ENCODE assay signal across 8 mouse cellular contexts in the genomic region with DNA sequence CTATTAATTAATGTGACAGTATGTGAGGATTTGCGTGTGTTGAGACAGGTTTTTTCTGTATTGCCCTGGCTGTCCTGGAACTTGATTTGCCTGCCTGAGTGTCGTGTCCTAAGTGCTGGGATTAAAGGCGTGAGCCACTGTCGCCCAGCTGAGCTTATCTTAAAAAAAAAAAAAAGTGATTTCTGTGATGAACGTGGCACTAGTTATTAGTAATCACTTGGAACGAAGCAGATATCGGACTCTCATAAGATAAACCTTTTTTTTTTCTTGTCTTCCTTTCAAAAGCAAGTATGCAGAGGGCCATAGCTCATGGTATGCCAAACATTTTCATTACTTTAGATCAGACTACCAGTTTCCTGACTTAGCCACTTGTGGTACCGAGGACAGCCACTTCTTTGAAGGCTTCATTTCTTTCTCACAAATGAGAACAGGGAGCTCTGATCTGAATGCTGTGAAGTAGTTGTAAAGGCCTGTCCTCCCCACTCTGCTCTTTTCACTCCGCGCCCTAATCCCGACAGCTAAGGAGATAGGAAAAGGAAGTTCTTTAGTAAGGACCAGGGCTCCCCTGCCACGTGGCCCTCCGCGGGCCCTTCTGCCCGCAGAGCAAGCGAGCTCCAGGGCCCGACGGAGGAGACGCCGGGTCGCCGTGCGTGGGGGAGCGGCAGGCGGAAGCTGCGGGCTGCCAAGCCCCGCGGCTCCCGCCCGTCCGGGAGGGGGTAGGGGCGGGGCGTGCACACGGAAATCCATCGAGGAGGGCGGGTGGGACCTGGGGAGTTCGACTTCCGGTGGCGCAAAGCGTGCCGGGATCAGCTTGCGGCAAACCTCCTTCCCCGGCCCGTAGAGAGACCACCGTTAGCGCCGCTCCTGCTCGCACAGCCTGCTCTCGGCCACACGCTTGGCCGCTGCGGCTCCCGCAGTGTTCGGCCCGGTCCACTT. TPM values are rescaled to one million over a fixed set of nuclear protein-coding genes. Genes with fewer than 3 reads are reported as not detected.
DNase-seq lines count a peak whose midpoint lies in the region; ATAC-seq and TF ChIP-seq lines count a peak whose summit lies in the region.

Dr1 (plus strand) TSS at position 771 of the 936 bp plus-strand sequence.

- H3K9ac ChIP-seq in ES-Bruce4 (ENCODE audit: low read depth, poor library complexity, severe bottlenecking), result peak within 1 kb of the TSS; percentile 91
- H3K9ac ChIP-seq in forebrain, embryonic 12.5 days, result peak within 1 kb of the TSS; percentile 97
- peak within 1 kb of the TSS; percentile 97 for H3K9ac ChIP-seq in heart, postnatal 0 days (replicated peaks; ENCODE audit: low read depth, low read length)

- no peaks in the 10 kb centered on the region for H3K27me3 ChIP-seq in ES-Bruce4 (ENCODE audit: control insufficient read depth, insufficient read depth, low read length, poor library complexity, severe bottlenecking)
- no peaks in the 10 kb centered on the region for H3K27me3 ChIP-seq in forebrain, embryonic 12.5 days
- no peaks in the 10 kb centered on the region for H3K27me3 ChIP-seq in heart, postnatal 0 days (ENCODE audit: control insufficient read depth, insufficient read depth, low read length)
- no peaks in the 10 kb centered on the region for H3K27me3 ChIP-seq in thymus, adult 2 months (ENCODE audit: control insufficient read depth, insufficient read depth, low read length)

- peak; percentile 99 for ATAC-seq in forebrain, embryonic 12.5 days (ENCODE audit: low FRiP score)
- peak; percentile 98 for ATAC-seq in heart, postnatal 0 days (ENCODE audit: insufficient read depth, low read depth)
- ATAC-seq in neutrophil, adult 5-6 weeks (ENCODE audit: extremely low read depth, insufficient number of reproducible peaks, low FRiP score, poor library complexity, severe bottlenecking), result peak; percentile 88

- H3K4me1 ChIP-seq in ES-Bruce4 (ENCODE audit: control insufficient read depth, insufficient read depth, low read length), result peaks cover 2% of the 10 kb centered on the region
- H3K4me1 ChIP-seq in forebrain, embryonic 12.5 days, result peaks cover 26% of the 10 kb centered on the region
- peaks cover 18% of the 10 kb centered on the region for H3K4me1 ChIP-seq in heart, postnatal 0 days (ENCODE audit: control insufficient read depth, insufficient read depth)
- peaks cover 5% of the 10 kb centered on the region for H3K4me1 ChIP-seq in thymus, adult 2 months (replicated peaks; ENCODE audit: control insufficient read depth, insufficient read depth, low read length)

- peaks cover 13% of the 10 kb centered on the region for H3K36me3 ChIP-seq in ES-Bruce4 (ENCODE audit: control insufficient read depth, insufficient read depth, low read length, poor library complexity, severe bottlenecking)
- no peaks in the 10 kb centered on the region for H3K36me3 ChIP-seq in forebrain, embryonic 12.5 days (replicated peaks)
- H3K36me3 ChIP-seq in heart, postnatal 0 days (replicated peaks; ENCODE audit: control insufficient read depth, insufficient read depth, low read length), result 0 out of 2 replicates have a peak, but pooled peaks cover 5% of the 10 kb centered on the region
- 0 out of 2 replicates have a peak, but pooled peaks cover 4% of the 10 kb centered on the region for H3K36me3 ChIP-seq in thymus, adult 2 months (ENCODE audit: control insufficient read depth, insufficient read depth, low read length)

- no peak for TF ChIP-seq EP300 in ES-Bruce4 (IDR thresholded peaks at IDR 0.05; ENCODE audit: insufficient read depth, low read depth, low read length)
- 0 out of 2 replicates have a peak, but pooled peaks have one; percentile 34 for TF ChIP-seq EP300 in heart, postnatal 0 days (IDR thresholded peaks at IDR 0.05; ENCODE audit: low read depth)

- no peaks in the 10 kb centered on the region; the same call in 1 of the 2 replicates for H3K9me3 ChIP-seq in ES-Bruce4 (replicated peaks; ENCODE audit: control insufficient read depth, insufficient read depth, low read length, poor library complexity, severe bottlenecking)
- no peaks in the 10 kb centered on the region for H3K9me3 ChIP-seq in forebrain, embryonic 12.5 days
- no peaks in the 10 kb centered on the region for H3K9me3 ChIP-seq in heart, postnatal 0 days (replicated peaks; ENCODE audit: control insufficient read depth, low read length)

- no peak for TF ChIP-seq CTCF in ES-Bruce4 (IDR thresholded peaks at IDR 0.05; ENCODE audit: low read depth, low read length)
- TF ChIP-seq CTCF in heart, postnatal 0 days (IDR thresholded peaks at IDR 0.05; ENCODE audit: low read depth), result no peak
- TF ChIP-seq CTCF in thymus, adult 2 months (IDR thresholded peaks at IDR 0.05; ENCODE audit: borderline replicate concordance, control insufficient read depth, extremely low read depth, insufficient read depth, low read length, poor library complexity), result 0 out of 2 replicates have a peak, but pooled peaks have one; percentile 42

- peak within 1 kb of the TSS; percentile 71 for H3K27ac ChIP-seq in ES-Bruce4 (ENCODE audit: insufficient read depth, low read length)
- peak within 1 kb of the TSS; percentile 93 for H3K27ac ChIP-seq in forebrain, embryonic 12.5 days
- H3K27ac ChIP-seq in heart, postnatal 0 days (ENCODE audit: low read depth), result peak within 1 kb of the TSS; percentile 95
- peak within 1 kb of the TSS; percentile 64 for H3K27ac ChIP-seq in thymus, adult 2 months (ENCODE audit: control insufficient read depth, insufficient read depth, low read length)

- H3K4me2 ChIP-seq in forebrain, embryonic 12.5 days, result peak within 1 kb of the TSS; percentile 91
- peak within 1 kb of the TSS; percentile 95 for H3K4me2 ChIP-seq in heart, postnatal 0 days (ENCODE audit: low read depth, low read length)

- peak; percentile 83 for TF ChIP-seq POLR2A in ES-Bruce4 (IDR thresholded peaks at IDR 0.05; ENCODE audit: insufficient read depth, low read length)
- TF ChIP-seq POLR2A in thymus, adult 2 months (IDR thresholded peaks at IDR 0.05; ENCODE audit: control insufficient read depth, extremely low read depth, insufficient read depth, low read length, poor library complexity), result peak; percentile 81

- peak; percentile 84 for DNase-seq in c-Kit-positive CD71-positive TER-119-positive erythroid progenitor cells, embryonic 14.5 days (ENCODE audit: low spot score)
- peak; percentile 95 for DNase-seq in heart, postnatal 0 days (ENCODE audit: low spot score)
- peak; percentile 90 to 94 for DNase-seq in kidney, postnatal 4 days
- DNase-seq in lung, adult 18-20 months, result peak; percentile 87 to 90
- peak; percentile 88 for DNase-seq in thymus, adult 2 months

- peak within 1 kb of the TSS; percentile 85 for H3K4me3 ChIP-seq in ES-Bruce4 (ENCODE audit: low read depth, low read length)
- peak within 1 kb of the TSS; percentile 92 for H3K4me3 ChIP-seq in forebrain, embryonic 12.5 days (replicated peaks)
- peak within 1 kb of the TSS; percentile 99 for H3K4me3 ChIP-seq in heart, postnatal 0 days (ENCODE audit: low read depth, low read length)
- peak within 1 kb of the TSS; percentile 72 for H3K4me3 ChIP-seq in thymus, adult 2 months (ENCODE audit: control insufficient read depth, insufficient read depth, low read length)

- WGBS in forebrain, embryonic 12.5 days, result 4% methylated on average over 54 of the region's 55 CpGs
- 2% methylated on average over 54 of the region's 55 CpGs for WGBS in heart, postnatal 0 days
- 8% methylated on average over 54 of the region's 55 CpGs for WGBS in thymus, adult 2 months

RNA-seq across cellular contexts. Expression of gene Dr1, which starts in this region (rescaled TPM):
- 39.6 and 44.7 TPM in 2 replicates for polyA plus RNA-seq in ES-Bruce4 (2011; ENCODE audit: insufficient read depth, insufficient read length, low read depth, missing spikeins)
- polyA plus RNA-seq in forebrain, embryonic 12.5 days (2016; fragmentation: Nextera tagmentation; extraction: Ambion mirVana), result 54.1 and 54.3 TPM in 2 replicates
- 22.6 and 24.4 TPM in 2 replicates for total RNA-seq in heart, postnatal 0 days (2014; rRNA removed; ENCODE audit: low replicate concordance)
- polyA plus RNA-seq in heart, postnatal 0 days (2015; fragmentation: Nextera tagmentation; extraction: Ambion mirVana), result 20.6 and 21.8 TPM in 2 replicates
- total RNA-seq in neutrophil, adult 5-6 weeks (2017), result 41.3 and 42.4 TPM in 2 replicates
- polyA plus RNA-seq in thymus, adult 2 months (2012; rRNA removed), result 33.6 and 38.2 TPM in 2 replicates

Comparison
In these comparisons a context has a peak if more than half of its experiments do, and no peak if none do; other contexts are left out.
1. Peak in every context shown above with its lines: DNase-seq, ATAC-seq, H3K4me3 ChIP-seq and H3K27ac ChIP-seq.